Mouse (Mus musculus) heart, postnatal 0 days (tissue): ENCODE results near the gene Popdc3.

Source experiments
- CTCF ChIP-seq: IDR thresholded peaks from 2 replicates; pipeline ENCODE4 v1.5.1; 2016; ENCODE audit warnings: antibody characterized with exemption, control low read depth, low read depth
- EP300 ChIP-seq: IDR thresholded peaks from 2 replicates; pipeline ENCODE4 v1.6.1; 2016; ENCODE audit warnings: antibody characterized with exemption, low read depth

DNA sequence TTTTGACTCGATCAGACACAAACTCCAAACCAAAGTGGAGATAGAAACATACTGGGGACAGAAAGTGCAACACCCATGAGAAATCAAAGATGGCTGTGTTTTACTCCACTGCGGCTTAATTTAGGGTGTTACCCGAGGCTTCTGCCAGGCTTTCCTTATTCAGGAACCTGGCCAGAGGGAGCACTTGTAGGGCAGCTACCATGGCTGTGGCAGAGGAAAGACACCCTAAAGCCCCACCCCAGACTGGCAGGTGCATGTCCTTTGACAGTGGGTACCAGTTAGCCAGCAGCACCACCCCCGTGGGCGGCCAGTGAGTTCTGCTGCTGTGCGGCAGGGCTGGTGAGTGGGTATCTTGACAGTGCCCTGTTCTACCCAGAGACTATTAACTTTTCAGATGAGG is 178.2 kb downstream of the Popdc3 start:
- no peak for TF ChIP-seq CTCF
- TF ChIP-seq EP300 = no peak
